Mouse (Mus musculus) CD4-positive helper T cell, adult 2 months (primary cell): Measurements from ENCODE around the gene Erbb3.

Experiments
- DNase-seq: peaks from one replicate; pipeline ENCODE4 v3.0.0-alpha.2; 2012; ENCODE audit warnings: low read depth, missing footprints, low spot score

Erbb3 gene

GRCm38 (mm10) chr10:128526366-128527356 is 62.8 kb downstream of the Erbb3 start:
- DNase-seq, result no peak

GRCm38 (mm10) chr10:128525671-128526308 is 63.7 kb downstream of the Erbb3 start, which contains the start of gene Esyt1:
Gene Esyt1, minus strand, starts transcription at chr10:128525871.
- DNase-seq, result peak; percentile 98

GRCm38 (mm10) chr10:128524732-128525662 is 64.5 kb downstream of the Erbb3 start:
- DNase-seq, result peak; percentile 88

DNA sequence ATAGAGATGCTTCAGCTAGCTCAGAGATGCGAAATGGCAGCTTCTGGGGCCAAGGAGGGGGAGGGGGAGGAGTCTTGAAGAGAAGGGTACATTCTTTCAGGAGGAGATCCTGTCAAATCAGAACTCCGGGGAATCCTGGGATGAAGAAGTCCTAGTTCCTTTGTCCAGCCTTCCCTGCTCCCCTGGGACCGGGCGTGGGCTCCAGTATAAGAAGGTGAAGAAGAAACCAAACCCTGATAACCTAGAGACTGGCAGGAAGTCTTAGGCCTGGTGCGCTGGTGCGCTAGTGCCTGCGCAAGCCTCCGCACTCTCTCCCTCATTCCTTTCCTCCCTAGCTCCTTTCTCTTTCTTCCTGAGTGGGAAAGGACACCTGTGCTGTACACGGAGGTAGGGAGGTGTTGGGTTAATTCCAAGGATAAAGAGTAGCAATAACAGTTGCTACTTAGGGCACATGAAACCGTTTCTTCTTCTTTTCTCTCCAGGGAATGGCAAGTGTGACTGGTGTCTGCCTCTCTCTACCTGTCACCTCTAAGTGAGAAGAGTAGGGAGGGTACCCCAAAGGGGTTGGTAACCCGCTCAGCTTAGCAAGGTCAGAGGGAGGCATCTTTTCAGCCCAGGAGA is 65.2 kb downstream of the Erbb3 start:
- DNase-seq, result peak; percentile 54

- DNase-seq, result no peak
Measured at GRCm38 (mm10) chr10:128522351-128522750, 67.1 kb downstream of the Erbb3 start.

DNA sequence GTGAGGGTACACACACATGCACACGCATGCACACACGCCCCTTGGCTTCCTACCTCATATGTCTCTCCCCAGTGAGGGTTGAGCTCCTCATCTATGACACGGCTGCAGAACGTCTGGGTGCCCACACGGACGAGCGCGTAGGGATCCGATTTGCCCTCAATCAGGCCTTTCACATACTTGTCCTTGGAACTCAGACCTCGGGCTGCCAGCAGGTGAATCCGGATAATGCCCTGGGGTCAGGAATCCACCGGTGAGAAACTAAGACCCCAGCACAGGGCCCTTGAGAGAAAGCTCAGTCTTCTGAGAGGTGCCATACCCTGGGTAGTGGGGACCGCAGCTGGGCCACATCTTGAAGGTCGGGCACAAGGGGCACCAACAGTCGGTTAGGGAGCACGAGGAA is 68.9 kb downstream of the Erbb3 start:
- DNase-seq, result no peak

GRCm38 (mm10) chr10:128518833-128519232 is 70.6 kb downstream of the Erbb3 start:
- peak; percentile 38 for DNase-seq
